Mouse (Mus musculus) stomach, postnatal 0 days (tissue): Measurements from ENCODE around the gene Plxna2. TPM values are rescaled to one million over a fixed set of nuclear protein-coding genes. Genes with fewer than 3 reads are reported as not detected.

ENCODE experiments used
- ATAC-seq: fragments of 200-750 bp; cut with Nextera tagmentation; 2 replicates; pipeline ENCODE4 v1.8.0; 2017; ENCODE audit not compliant: low FRiP score, low TSS enrichment
- DNase-seq: peaks from one replicate; pipeline ENCODE4 v3.0.0-alpha.2; 2016; ENCODE audit warnings: low spot score
- H3K27ac ChIP-seq: fragments of 300-500 bp; sonication (generic); replicated peaks from 2 replicates; pipeline ENCODE4 v1.5.1; 2014; ENCODE audit warnings: mild to moderate bottlenecking, control low read depth
- H3K27me3 ChIP-seq: fragments of 300-500 bp; sonication (generic); 2 replicates; pipeline ENCODE4 v1.6.1; 2014; ENCODE audit warnings: low read length; ENCODE audit not compliant: control insufficient read depth, insufficient read depth
- H3K36me3 ChIP-seq: fragments of 300-500 bp; sonication (generic); 2 replicates; pipeline ENCODE4 v1.6.1; 2014; ENCODE audit warnings: low read length, mixed read lengths; ENCODE audit not compliant: control insufficient read depth, insufficient read depth
- H3K4me1 ChIP-seq: fragments of 300-500 bp; sonication (generic); replicated peaks from 2 replicates; pipeline ENCODE4 v1.6.1; 2014; ENCODE audit warnings: antibody characterized with exemption; ENCODE audit not compliant: control insufficient read depth, insufficient read depth
- H3K4me2 ChIP-seq: fragments of 300-500 bp; sonication (generic); replicated peaks from 2 replicates; pipeline ENCODE4 v1.6.1; 2014; ENCODE audit warnings: low read depth, mild to moderate bottlenecking, control low read depth, moderate library complexity
- H3K4me3 ChIP-seq: fragments of 300-500 bp; sonication (generic); 2 replicates; pipeline ENCODE4 v1.5.1; 2014; ENCODE audit warnings: low read depth, low read length, control low read depth
- H3K9ac ChIP-seq: fragments of 300-500 bp; sonication (generic); 2 replicates; pipeline ENCODE4 v1.6.1; 2014; ENCODE audit warnings: mild to moderate bottlenecking, low read length, control low read depth, mixed read lengths
- H3K9me3 ChIP-seq: fragments of 300-500 bp; sonication (generic); 2 replicates; pipeline ENCODE4 v1.6.1; 2016; ENCODE audit warnings: low read length; ENCODE audit not compliant: control insufficient read depth
- CTCF ChIP-seq: IDR thresholded peaks from 2 replicates; pipeline ENCODE4 v1.5.1; 2016; ENCODE audit warnings: antibody characterized with exemption, low read depth, mild to moderate bottlenecking, moderate library complexity
- EP300 ChIP-seq: optimal IDR thresholded peaks from 2 replicates; pipeline ENCODE3; 2016; ENCODE audit warnings: antibody characterized with exemption
- WGBS: fragments of 180-500 bp; shearing (Covaris S2); extraction: QIAGEN DNeasy Blood & Tissue Kit; methylation state at CpG from one replicate; pipeline ENCODE4 v1.1.7; 2014; 5-methylcytosine and 5-hydroxymethylcytosine counted together
- polyA plus RNA-seq: library from polyadenylated mRNA; unstranded; fragments of >200 nt; fragmentation: Nextera tagmentation; extraction: Ambion mirVana; gene quantifications from 2 replicates; pipeline ENCODE4 v1.2.1, GENCODE M21; 2015

Gene Plxna2
- polyA plus RNA-seq, 1 experiment from 2014 or later, result 3.5 TPM

DNA sequence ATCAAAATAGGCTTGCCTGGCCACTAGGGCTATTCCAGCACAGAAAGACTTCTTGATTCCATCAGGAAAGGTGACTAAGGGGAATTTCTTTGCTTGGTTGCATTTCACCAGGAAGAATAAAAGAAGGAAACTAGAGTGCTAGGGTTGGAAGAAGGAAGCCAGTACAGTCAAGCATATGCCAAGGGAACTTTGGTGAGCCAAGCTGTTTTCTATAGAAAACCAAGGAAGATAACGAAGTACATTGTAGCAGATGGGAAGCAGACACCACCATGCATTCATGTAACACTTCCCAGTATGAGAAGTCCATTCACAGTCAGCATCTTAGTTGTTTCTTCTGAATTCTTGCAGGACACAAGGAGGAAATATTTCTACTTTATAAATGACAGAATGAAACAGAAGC is 5.4 kb upstream of the Plxna2 start:
- no peak overlapping the region for H3K4me2 ChIP-seq
- H3K36me3 ChIP-seq, result no peaks in the 10 kb centered on the region
- no peak overlapping the region for H3K9ac ChIP-seq
- H3K27me3 ChIP-seq, result no peaks in the 10 kb centered on the region
- 76% methylated on average over 1 of the region's 1 CpGs for WGBS
- DNase-seq (no peak), ATAC-seq (no peak)
- no peaks in the 10 kb centered on the region for H3K9me3 ChIP-seq
- no peak overlapping the region for H3K27ac ChIP-seq
- H3K4me3 ChIP-seq, result no peak overlapping the region
- TF ChIP-seq CTCF, result no peak
- TF ChIP-seq EP300, result no peak
- H3K4me1 ChIP-seq, result 0 out of 2 replicates have a peak, but pooled peaks cover 3% of the 10 kb centered on the region

GRCm38 (mm10) chr1:194613271-194613834 is 4.7 kb upstream of the Plxna2 start:
- no peak for DNase-seq
- TF ChIP-seq EP300 (no peak), CTCF (no peak)
- no peak for ATAC-seq
- H3K27me3 ChIP-seq, result no peaks in the 10 kb centered on the region
- no peak overlapping the region for H3K9ac ChIP-seq
- no peak overlapping the region for H3K27ac ChIP-seq
- H3K9me3 ChIP-seq, result no peaks in the 10 kb centered on the region
- no peak overlapping the region for H3K4me2 ChIP-seq
- WGBS, result 49% methylated on average over 2 of the region's 2 CpGs
- H3K36me3 ChIP-seq, result no peaks in the 10 kb centered on the region
- H3K4me1 ChIP-seq, result 0 out of 2 replicates have a peak, but pooled peaks cover 3% of the 10 kb centered on the region
- H3K4me3 ChIP-seq, result no peak overlapping the region

DNA sequence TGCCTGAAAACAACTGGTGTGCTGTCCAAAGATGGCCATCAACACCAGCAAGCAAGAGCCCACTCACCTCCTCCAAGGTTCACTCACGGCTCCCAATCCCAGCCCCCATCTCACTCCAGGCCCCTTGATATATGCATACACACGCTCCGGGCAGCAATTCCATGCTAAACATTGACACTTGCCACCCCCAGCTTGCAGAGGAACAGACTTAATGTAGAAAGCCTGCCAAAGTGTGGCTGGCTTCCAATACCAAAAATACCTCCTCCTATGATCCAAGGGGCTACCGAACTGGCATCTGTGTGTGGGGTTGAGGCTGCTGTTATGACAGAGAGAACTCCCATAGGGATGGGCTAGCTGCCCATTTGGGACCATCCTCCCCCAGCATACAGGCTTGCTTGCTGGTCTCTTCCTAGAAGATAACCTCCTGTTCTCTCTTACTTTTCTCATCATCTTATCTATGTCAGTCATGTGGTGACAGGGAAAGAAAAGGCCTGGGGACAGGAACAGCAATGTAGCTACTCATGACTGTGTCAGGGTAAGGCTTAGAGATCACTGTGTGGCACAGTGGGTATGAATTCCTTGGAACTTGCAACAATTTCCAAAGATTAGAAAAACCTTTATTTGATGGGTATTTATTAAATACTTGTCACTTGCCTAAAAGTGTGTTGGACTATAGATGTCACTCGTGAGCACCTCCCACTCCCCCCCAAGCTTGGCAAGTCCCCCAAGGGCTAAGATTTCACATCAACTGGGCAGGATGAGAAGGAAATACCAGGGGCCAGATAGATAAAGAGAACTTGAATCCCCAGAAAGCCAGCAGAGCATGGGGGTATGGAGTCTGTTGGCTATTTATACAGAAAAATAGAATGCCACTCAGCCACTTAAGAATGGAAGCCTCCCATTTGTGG is 3.8 kb upstream of the Plxna2 start:
- Histone ChIP-seq H3K4me1 (0 out of 2 replicates have a peak, but pooled peaks cover 3% of the 10 kb centered on the region), H3K27me3 (no peaks in the 10 kb centered on the region), H3K9me3 (no peaks in the 10 kb centered on the region), H3K4me2 (no peak overlapping the region), H3K36me3 (no peaks in the 10 kb centered on the region), H3K27ac (no peak overlapping the region), H3K4me3 (no peak overlapping the region), H3K9ac (no peak overlapping the region)
- no peak for TF ChIP-seq CTCF
- TF ChIP-seq EP300, result no peak
- WGBS, result 73% methylated on average over 5 of the region's 5 CpGs
- DNase-seq, result no peak
- ATAC-seq, result no peak

DNA sequence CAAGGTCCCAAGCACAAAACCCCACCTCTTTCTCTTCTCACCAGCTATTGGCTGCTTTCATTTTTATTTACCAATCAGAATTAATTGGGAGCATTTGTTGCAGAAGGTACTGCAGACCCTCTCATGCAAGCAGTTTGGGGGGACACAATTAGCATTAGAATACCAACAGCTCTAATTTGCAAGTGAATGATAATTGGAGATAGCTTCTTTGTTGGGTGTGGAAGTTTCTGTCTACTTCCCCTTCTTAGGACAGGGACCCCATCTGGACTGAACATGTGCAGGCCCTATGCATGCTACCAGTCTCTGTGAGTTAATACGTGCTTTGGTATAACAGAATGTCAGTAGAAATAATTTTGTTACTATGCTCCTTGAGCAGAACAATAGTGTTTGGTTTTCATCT is 1.9 kb upstream of the Plxna2 start:
- no peak overlapping the region for H3K4me2 ChIP-seq
- WGBS, result 100% methylated on average over 1 of the region's 1 CpGs
- no peaks in the 10 kb centered on the region for H3K9me3 ChIP-seq
- TF ChIP-seq CTCF (no peak), EP300 (no peak)
- no peak for ATAC-seq
- no peak overlapping the region for H3K4me3 ChIP-seq
- H3K27ac ChIP-seq, result no peak overlapping the region
- H3K27me3 ChIP-seq, result no peaks in the 10 kb centered on the region
- H3K9ac ChIP-seq, result no peak overlapping the region
- no peak for DNase-seq
- no peaks in the 10 kb centered on the region for H3K4me1 ChIP-seq
- no peaks in the 10 kb centered on the region for H3K36me3 ChIP-seq

DNA sequence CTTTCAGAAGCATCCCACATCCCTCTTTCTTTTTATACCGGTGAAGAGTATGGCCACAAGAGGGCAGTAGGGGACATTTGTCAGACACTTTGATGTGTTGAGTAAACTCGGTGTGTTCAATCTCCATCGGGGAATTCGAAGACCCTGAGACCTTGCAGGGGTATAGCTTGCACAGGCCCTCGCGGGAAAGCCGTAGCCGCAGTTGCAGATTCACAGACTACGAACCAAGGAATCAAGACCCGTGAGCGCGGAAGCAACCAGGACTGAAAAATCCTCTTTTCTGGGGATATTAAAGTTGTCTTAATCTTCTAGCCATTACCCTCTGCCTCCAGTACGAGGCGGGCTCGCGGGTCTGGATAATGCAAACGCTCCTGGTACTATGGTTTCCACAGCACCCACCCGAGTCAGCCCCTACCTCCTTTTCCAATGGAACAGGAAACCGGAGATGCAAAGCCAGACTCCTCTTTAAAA is 858 bp downstream of the Plxna2 start:
- DNase-seq (peak; percentile 75), ATAC-seq (no peak; the same call in 1 of the 2 replicates)
- Histone ChIP-seq H3K27me3 (no peaks in the 10 kb centered on the region), H3K4me2 (peak overlapping the region; percentile 95), H3K36me3 (no peaks in the 10 kb centered on the region), H3K4me3 (peak overlapping the region; percentile 92), H3K27ac (no peak overlapping the region), H3K9me3 (no peaks in the 10 kb centered on the region), H3K9ac (peak overlapping the region; percentile 88), H3K4me1 (peaks cover 2% of the 10 kb centered on the region; the same call in 1 of the 2 replicates)
- WGBS, result 2% methylated on average over 19 of the region's 19 CpGs
- TF ChIP-seq CTCF (peak; percentile 79), EP300 (no peak)
